Mouse (Mus musculus): Measurements from ENCODE around the gene Ralgapa2.

DNA sequence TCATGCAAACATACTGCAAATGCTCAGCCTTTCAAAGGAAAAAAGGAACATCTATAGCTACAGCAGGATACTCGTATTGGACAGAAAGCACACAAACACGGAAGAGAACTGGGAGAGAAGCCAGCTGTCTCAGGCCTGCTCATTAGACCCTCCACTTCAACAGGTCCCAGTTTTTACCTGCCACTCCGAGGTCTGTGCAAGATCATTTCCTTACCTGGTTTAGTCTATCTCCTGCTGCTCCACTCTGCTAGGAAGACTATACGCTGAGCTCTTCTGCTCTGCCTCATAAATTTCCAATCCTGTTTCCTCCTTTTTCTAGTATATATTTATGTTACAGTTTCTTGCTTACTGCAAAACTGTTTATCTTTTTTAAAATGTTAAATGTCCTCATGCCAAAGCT lies 70.4 kb downstream of the Ralgapa2 start:
- no peak for TF ChIP-seq CTCF (IDR thresholded peaks at IDR 0.05; ENCODE audit: insufficient read depth, low read length)
- no peak for TF ChIP-seq POLR2A (IDR thresholded peaks at IDR 0.05; ENCODE audit: borderline replicate concordance, extremely low read depth, low read depth, low read length)
